Mouse (Mus musculus): ENCODE results near the gene Txnrd2.
A peak's percentile ranks its signal among the peaks of the same experiment; 100 is the strongest.

Gene Txnrd2

GRCm38 (mm10) chr16:18451486-18452181 is 25.4 kb downstream of the Txnrd2 start:
- DNase-seq (ENCODE audit: low spot score in 2 of 2): peak; percentile 76 to 79

- peak; percentile 37 to 54 for DNase-seq (ENCODE audit: low spot score in 2 of 2)
These were observed 26.2 kb downstream of the Txnrd2 start for GRCm38 (mm10) chr16:18452361-18452862.

- no peak for DNase-seq (ENCODE audit: low spot score in 2 of 2)
These were observed 27.7 kb downstream of the Txnrd2 start for GRCm38 (mm10) chr16:18453846-18454245.

- DNase-seq (ENCODE audit: low spot score in 2 of 2): no peak
These were observed 29.2 kb downstream of the Txnrd2 start for GRCm38 (mm10) chr16:18455407-18455806.

GRCm38 (mm10) chr16:18458661-18459060 is 32.5 kb downstream of the Txnrd2 start:
- DNase-seq (ENCODE audit: low spot score in 2 of 2): no peak

- DNase-seq (ENCODE audit: low spot score in 2 of 2): no peak
These were observed 33.3 kb downstream of the Txnrd2 start for GRCm38 (mm10) chr16:18459335-18459954.

- no peak for DNase-seq (ENCODE audit: low spot score in 2 of 2)
These were observed 33.8 kb downstream of the Txnrd2 start for GRCm38 (mm10) chr16:18459955-18460370.

- DNase-seq (ENCODE audit: low spot score in 2 of 2): no peak
These were observed 34.6 kb downstream of the Txnrd2 start for GRCm38 (mm10) chr16:18460826-18461225.

GRCm38 (mm10) chr16:18462031-18462430 is 35.8 kb downstream of the Txnrd2 start:
- no peak for DNase-seq (ENCODE audit: low spot score in 2 of 2)

GRCm38 (mm10) chr16:18462598-18462997 is 36.4 kb downstream of the Txnrd2 start:
- DNase-seq (ENCODE audit: low spot score in 2 of 2): no peak

GRCm38 (mm10) chr16:18464271-18464670 is 38.1 kb downstream of the Txnrd2 start:
- DNase-seq (ENCODE audit: low spot score in 2 of 2): peak in 1 of 2 experiments; percentile 41

GRCm38 (mm10) chr16:18470829-18471228 is 44.6 kb downstream of the Txnrd2 start:
- no peak for DNase-seq (ENCODE audit: low spot score in 2 of 2)

- DNase-seq (ENCODE audit: low spot score in 2 of 2): no peak
These were observed 45.3 kb downstream of the Txnrd2 start for GRCm38 (mm10) chr16:18471381-18471955.

GRCm38 (mm10) chr16:18471976-18472375 is 45.8 kb downstream of the Txnrd2 start:
- DNase-seq (ENCODE audit: low spot score in 2 of 2): no peak

GRCm38 (mm10) chr16:18472416-18472815 is 46.2 kb downstream of the Txnrd2 start:
- no peak for DNase-seq (ENCODE audit: low spot score in 2 of 2)

- DNase-seq (ENCODE audit: low spot score in 2 of 2): no peak
These were observed 46.8 kb downstream of the Txnrd2 start for GRCm38 (mm10) chr16:18472976-18473375.

- no peak for DNase-seq (ENCODE audit: low spot score in 2 of 2)
These were observed 47.8 kb downstream of the Txnrd2 start for GRCm38 (mm10) chr16:18474021-18474420.

GRCm38 (mm10) chr16:18477996-18478395 is 51.8 kb downstream of the Txnrd2 start:
- DNase-seq (ENCODE audit: low spot score in 2 of 2): no peak

- DNase-seq (ENCODE audit: low spot score in 2 of 2): no peak
These were observed 53.5 kb downstream of the Txnrd2 start for GRCm38 (mm10) chr16:18479667-18480066.

GRCm38 (mm10) chr16:18480933-18481485 is 54.8 kb downstream of the Txnrd2 start:
- no peak for DNase-seq (ENCODE audit: low spot score in 2 of 2)

- no peak for DNase-seq (ENCODE audit: low spot score in 2 of 2)
These were observed 56.2 kb downstream of the Txnrd2 start for GRCm38 (mm10) chr16:18482431-18482830.

- no peak for DNase-seq (ENCODE audit: low spot score in 2 of 2)
These were observed 57.7 kb downstream of the Txnrd2 start for GRCm38 (mm10) chr16:18483839-18484238.

- no peak for DNase-seq (ENCODE audit: low spot score in 2 of 2)
These were observed 58.2 kb downstream of the Txnrd2 start for GRCm38 (mm10) chr16:18484386-18484785.

Measured in frontal cortex, postnatal 36 days (tissue).